Mouse (Mus musculus): ENCODE data around the gene Pfkfb4. TPM values are rescaled to one million over a fixed set of nuclear protein-coding genes. Genes with fewer than 3 reads are reported as not detected.

The Pfkfb4 gene
- polyA plus RNA-seq, 1 experiment from 2014 or later: 3.3 TPM

GRCm38 (mm10) chr9:109060184-109060897 is 68.8 kb downstream of the Pfkfb4 start:
- Histone ChIP-seq H3K36me3 (peaks cover 31% of the 10 kb centered on the region), H3K9me3 (replicated peaks) (no peaks in the 10 kb centered on the region), H3K4me3 (no peak overlapping the region), H3K9ac (no peak overlapping the region), H3K4me1 (replicated peaks) (peaks cover 25% of the 10 kb centered on the region), H3K27me3 (no peaks in the 10 kb centered on the region), H3K4me2 (no peak overlapping the region), H3K27ac (peak overlapping the region; percentile 92; the same call in 1 of the 2 replicates)
- no peak for ATAC-seq (replicated peaks; ENCODE audit: insufficient number of reproducible peaks, insufficient read depth, low FRiP score, low read depth)
- WGBS: 87% methylated on average over 16 of the region's 16 CpGs

DNA sequence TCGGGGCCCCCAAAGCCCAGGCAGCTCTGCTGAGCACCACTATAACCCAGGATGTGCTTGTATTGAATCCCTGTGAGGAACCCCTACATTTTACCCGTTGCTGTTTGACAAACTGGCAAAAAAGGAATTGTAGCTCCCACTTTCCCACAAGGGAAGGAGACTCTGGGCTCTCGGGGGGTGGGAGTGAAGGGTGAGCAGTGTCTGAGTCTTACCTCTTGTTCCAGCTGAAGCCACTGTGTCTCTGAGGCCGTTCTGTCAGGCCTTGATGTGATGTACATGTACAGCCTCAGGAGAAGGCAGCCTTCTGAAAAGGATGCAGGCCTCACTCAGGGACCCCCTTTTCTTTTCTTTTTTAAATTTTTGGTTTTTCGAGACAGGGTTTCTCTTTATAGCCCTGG is 69.3 kb downstream of the Pfkfb4 start:
- Histone ChIP-seq H3K9ac (no peak overlapping the region), H3K27ac (no peak overlapping the region), H3K27me3 (no peaks in the 10 kb centered on the region), H3K4me3 (no peak overlapping the region), H3K36me3 (peaks cover 36% of the 10 kb centered on the region), H3K4me1 (replicated peaks) (peaks cover 22% of the 10 kb centered on the region), H3K9me3 (replicated peaks) (no peaks in the 10 kb centered on the region), H3K4me2 (no peak overlapping the region)
- 88% methylated on average over 5 of the region's 5 CpGs for WGBS
- ATAC-seq (replicated peaks; ENCODE audit: insufficient number of reproducible peaks, insufficient read depth, low FRiP score, low read depth): no peak

DNA sequence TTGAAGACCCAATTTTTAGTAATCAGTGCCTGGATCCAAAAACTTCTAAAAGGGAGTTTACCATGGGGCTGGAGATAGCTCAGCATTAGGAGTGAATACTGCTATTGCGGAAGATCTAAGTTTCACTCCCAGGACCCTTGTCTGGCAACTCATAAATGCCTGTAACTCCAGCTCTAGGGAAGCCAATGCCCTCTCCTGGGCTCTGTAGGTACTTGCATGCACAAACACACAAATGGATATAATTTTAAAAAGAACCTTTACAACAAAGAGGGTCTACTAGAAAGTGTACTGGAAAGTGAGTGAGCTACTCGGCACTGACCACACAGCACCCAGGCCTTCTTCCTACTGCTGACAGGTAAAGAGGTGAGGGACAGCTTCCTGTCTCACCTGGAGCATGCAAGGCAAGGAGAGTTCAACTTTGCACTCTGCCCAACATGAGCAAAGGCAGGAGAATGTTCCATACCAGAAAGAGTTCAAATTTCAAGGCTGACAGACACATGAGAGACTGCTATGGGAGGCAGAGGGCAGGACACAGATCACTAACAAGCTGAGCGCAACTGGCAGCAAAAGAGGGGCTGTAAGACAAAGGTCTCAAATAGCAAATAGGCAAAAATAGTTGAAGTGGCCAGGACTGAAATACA is 76.6 kb downstream of the Pfkfb4 start:
- Histone ChIP-seq H3K9ac (no peak overlapping the region), H3K4me3 (no peak overlapping the region), H3K4me2 (no peak overlapping the region), H3K9me3 (replicated peaks) (no peaks in the 10 kb centered on the region), H3K36me3 (peaks cover 75% of the 10 kb centered on the region), H3K27ac (no peak overlapping the region), H3K27me3 (no peaks in the 10 kb centered on the region), H3K4me1 (replicated peaks) (peaks cover 7% of the 10 kb centered on the region)
- WGBS: 93% methylated on average over 3 of the region's 3 CpGs
- ATAC-seq (replicated peaks; ENCODE audit: insufficient number of reproducible peaks, insufficient read depth, low FRiP score, low read depth): no peak

DNA sequence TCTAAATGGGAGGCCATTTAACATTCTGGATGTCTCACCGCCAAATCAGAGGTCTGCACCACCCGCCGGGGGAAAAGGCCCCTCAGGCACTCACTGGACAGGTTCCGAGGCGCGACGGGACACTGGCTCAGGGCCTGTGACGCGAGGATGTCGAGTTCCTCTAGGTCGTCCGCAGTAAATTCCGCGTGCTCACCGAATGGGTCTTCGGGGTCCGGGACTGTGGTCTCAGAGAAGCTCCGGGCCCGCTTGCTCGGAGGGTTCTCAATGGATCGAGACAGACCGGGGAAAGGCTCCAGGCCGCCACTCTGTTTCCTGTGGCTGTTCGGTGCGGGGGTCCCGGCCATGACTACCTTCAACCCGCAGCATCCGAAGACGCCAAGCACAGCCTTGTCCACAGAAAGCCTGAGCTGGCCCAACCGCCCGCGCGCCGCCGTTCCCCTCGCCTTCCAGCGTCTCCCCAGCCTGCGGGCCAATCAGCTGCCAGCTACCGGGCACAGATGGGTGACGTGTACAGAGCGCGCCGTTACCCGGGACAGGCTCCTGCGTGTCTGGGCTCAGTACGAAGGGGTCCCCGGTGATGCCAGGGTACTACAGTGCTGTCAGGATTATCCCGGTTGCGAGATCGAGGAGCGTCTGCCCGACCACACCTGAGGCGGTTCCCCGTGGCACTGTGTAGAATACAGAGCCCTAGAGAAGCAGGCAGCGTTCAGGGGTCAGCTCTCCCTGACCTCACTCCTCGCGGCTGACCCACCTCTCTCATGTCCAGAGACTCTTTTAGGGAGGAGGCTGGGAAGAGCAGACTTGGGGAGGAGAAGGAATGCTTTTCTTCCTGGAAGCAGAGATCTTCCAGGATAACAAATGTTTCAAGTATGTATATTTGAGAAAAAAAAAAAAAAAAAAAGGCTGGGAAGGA is 82.3 kb downstream of the Pfkfb4 start, which contains the start of gene Atrip:
Gene Atrip (minus strand): TSS at position 464 of the 913 bp plus-strand sequence.
- Histone ChIP-seq H3K27ac (peak within 1 kb of the TSS; percentile 69), H3K36me3 (peaks cover 37% of the 10 kb centered on the region), H3K9ac (peak within 1 kb of the TSS; percentile 84), H3K27me3 (no peaks in the 10 kb centered on the region), H3K4me3 (peak within 1 kb of the TSS; percentile 74), H3K4me2 (peak within 1 kb of the TSS; percentile 91), H3K9me3 (replicated peaks) (no peaks in the 10 kb centered on the region), H3K4me1 (replicated peaks) (peaks cover 17% of the 10 kb centered on the region)
- WGBS: under 1% methylated on average over 57 of the region's 57 CpGs
- peak; percentile 96 for ATAC-seq (replicated peaks; ENCODE audit: insufficient number of reproducible peaks, insufficient read depth, low FRiP score, low read depth)

GRCm38 (mm10) chr9:109080516-109080915 is 88.9 kb downstream of the Pfkfb4 start:
- H3K27ac ChIP-seq: no peak overlapping the region
- no peak for ATAC-seq (replicated peaks; ENCODE audit: insufficient number of reproducible peaks, insufficient read depth, low FRiP score, low read depth)
- WGBS: 83% methylated on average over 3 of the region's 3 CpGs
- H3K9ac ChIP-seq: no peak overlapping the region
- H3K4me1 ChIP-seq (replicated peaks): peaks cover 17% of the 10 kb centered on the region
- peaks cover 17% of the 10 kb centered on the region for H3K36me3 ChIP-seq
- H3K4me3 ChIP-seq: no peak overlapping the region
- H3K27me3 ChIP-seq: no peaks in the 10 kb centered on the region
- H3K4me2 ChIP-seq: no peak overlapping the region
- H3K9me3 ChIP-seq (replicated peaks): no peaks in the 10 kb centered on the region

DNA sequence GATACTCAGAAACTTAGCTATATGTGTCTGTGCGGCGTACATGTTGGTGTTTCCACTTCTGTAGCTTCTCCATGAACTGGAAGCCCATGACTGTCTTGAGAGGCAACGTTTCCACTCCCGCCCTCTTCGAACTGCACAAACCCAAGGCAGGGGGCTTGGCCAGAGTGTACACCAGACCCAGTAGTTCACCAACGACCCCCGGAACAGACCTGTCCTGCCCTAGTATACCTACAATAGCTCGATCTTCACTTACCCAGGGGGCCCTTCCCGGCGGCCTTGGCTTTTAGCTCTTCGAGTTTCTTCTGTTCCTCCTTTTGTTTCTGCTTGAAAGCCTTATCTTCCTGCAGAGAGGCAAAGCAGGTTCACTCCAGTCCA is 90.2 kb downstream of the Pfkfb4 start:
- Histone ChIP-seq H3K4me3 (peak overlapping the region; percentile 94), H3K27ac (peak overlapping the region; percentile 83), H3K36me3 (peaks cover 17% of the 10 kb centered on the region), H3K27me3 (no peaks in the 10 kb centered on the region), H3K9ac (peak overlapping the region; percentile 87), H3K4me2 (peak overlapping the region; percentile 75), H3K9me3 (replicated peaks) (no peaks in the 10 kb centered on the region), H3K4me1 (replicated peaks) (peaks cover 17% of the 10 kb centered on the region)
- no peak for ATAC-seq (replicated peaks; ENCODE audit: insufficient number of reproducible peaks, insufficient read depth, low FRiP score, low read depth)
- WGBS: 4% methylated on average over 11 of the region's 11 CpGs

MicroRNAs within 50 kb of the gene (microRNA counts, 519-probe panel; counts per million panel counts)
- microRNA mmu-miR-711: not detected

Small RNA genes lying within 50 kb of the gene (microRNA-seq; reads per million reads assigned to microRNA genes)
- gene Mir711: not detected

Other genes with a start within 250 kb of the Pfkfb4 start
- gene Ip6k2, start 208.0 kb upstream of the Pfkfb4 start, polyA plus RNA-seq (2015; fragmentation: Nextera tagmentation; extraction: Ambion mirVana): 28.8 and 36.3 TPM in 2 replicates
- 9.7 and 14.5 TPM in 2 replicates for gene Nckipsd, start 183.4 kb upstream of the Pfkfb4 start, polyA plus RNA-seq (2015; fragmentation: Nextera tagmentation; extraction: Ambion mirVana)
- gene Celsr3, start 165.5 kb upstream of the Pfkfb4 start, polyA plus RNA-seq (2015; fragmentation: Nextera tagmentation; extraction: Ambion mirVana): 0.06 and 0.22 TPM in 2 replicates
- gene Slc26a6, start 138.5 kb upstream of the Pfkfb4 start, polyA plus RNA-seq (2015; fragmentation: Nextera tagmentation; extraction: Ambion mirVana): 5.5 and 6.9 TPM in 2 replicates
- gene Tmem89, start 77.2 kb upstream of the Pfkfb4 start, polyA plus RNA-seq (2015; fragmentation: Nextera tagmentation; extraction: Ambion mirVana): not detected in 2 replicates
- gene Uqcrc1, start 55.1 kb upstream of the Pfkfb4 start, polyA plus RNA-seq (2015; fragmentation: Nextera tagmentation; extraction: Ambion mirVana): 885 and 887 TPM in 2 replicates
- 1.2 and 1.4 TPM in 2 replicates for gene Col7a1, start 38.2 kb upstream of the Pfkfb4 start, polyA plus RNA-seq (2015; fragmentation: Nextera tagmentation; extraction: Ambion mirVana)
- gene Ucn2, start 5.8 kb upstream of the Pfkfb4 start, polyA plus RNA-seq (2015; fragmentation: Nextera tagmentation; extraction: Ambion mirVana): not detected in 2 replicates
- gene Shisa5, start 46.8 kb downstream of the Pfkfb4 start, polyA plus RNA-seq (2015; fragmentation: Nextera tagmentation; extraction: Ambion mirVana): 64.9 and 86.2 TPM in 2 replicates
- 9.2 and 13.6 TPM in 2 replicates for gene Trex1, start 68.0 kb downstream of the Pfkfb4 start, polyA plus RNA-seq (2015; fragmentation: Nextera tagmentation; extraction: Ambion mirVana)
- gene Atrip, start 82.3 kb downstream of the Pfkfb4 start, polyA plus RNA-seq (2015; fragmentation: Nextera tagmentation; extraction: Ambion mirVana): 15.9 and 18.2 TPM in 2 replicates
- 14.2 and 14.3 TPM in 2 replicates for gene Ccdc51, start 90.7 kb downstream of the Pfkfb4 start, polyA plus RNA-seq (2015; fragmentation: Nextera tagmentation; extraction: Ambion mirVana)
- gene Tma7, start 90.8 kb downstream of the Pfkfb4 start, polyA plus RNA-seq (2015; fragmentation: Nextera tagmentation; extraction: Ambion mirVana): 417 and 539 TPM in 2 replicates
- gene Plxnb1, start 103.6 kb downstream of the Pfkfb4 start, polyA plus RNA-seq (2015; fragmentation: Nextera tagmentation; extraction: Ambion mirVana): 6.3 and 10.3 TPM in 2 replicates
- not detected in 2 replicates for gene Fbxw21, start 170.3 kb downstream of the Pfkfb4 start, polyA plus RNA-seq (2015; fragmentation: Nextera tagmentation; extraction: Ambion mirVana)
- gene Fbxw13, start 204.2 kb downstream of the Pfkfb4 start, polyA plus RNA-seq (2015; fragmentation: Nextera tagmentation; extraction: Ambion mirVana): not detected in 2 replicates
- gene Fbxw20, start 243.0 kb downstream of the Pfkfb4 start, polyA plus RNA-seq (2015; fragmentation: Nextera tagmentation; extraction: Ambion mirVana): not detected in 2 replicates